Mouse (Mus musculus) embryonic facial prominence, embryonic 13.5 days (tissue): ENCODE results near the gene Gpr88. TPM values are rescaled to one million over a fixed set of nuclear protein-coding genes. Genes with fewer than 3 reads are reported as not detected.

Experiments used
- polyA plus RNA-seq: library from polyadenylated mRNA; unstranded; fragments of >200 nt; fragmentation: Nextera tagmentation; extraction: Ambion mirVana; gene quantifications from 2 replicates; pipeline ENCODE4 v1.2.1, GENCODE M21; 2015

Gpr88 gene
- polyA plus RNA-seq, 1 experiment from 2014 or later = 0.56 TPM

Other genes starting within 250 kb of the Gpr88 start
- gene Slc30a7, start 246.1 kb downstream of the Gpr88 start, polyA plus RNA-seq = 29.0 and 35.8 TPM in 2 replicates
- gene Extl2, start 246.0 kb downstream of the Gpr88 start, polyA plus RNA-seq = 18.0 and 20.7 TPM in 2 replicates
- gene Vcam1, start 123.8 kb downstream of the Gpr88 start, polyA plus RNA-seq = 36.2 and 42.8 TPM in 2 replicates
- gene Cdc14a, start 170.5 kb upstream of the Gpr88 start, polyA plus RNA-seq = 8.9 and 9.6 TPM in 2 replicates